Mouse (Mus musculus) midbrain, embryonic 13.5 days (tissue): ENCODE measurements around the gene Pebp1. TPM values are rescaled to one million over a fixed set of nuclear protein-coding genes. Genes with fewer than 3 reads are reported as not detected.

Experiments used
- ATAC-seq: fragments of 200-750 bp; cut with Nextera tagmentation; 2 replicates; pipeline ENCODE4 v1.8.0; 2017; ENCODE audit warnings: mild to moderate bottlenecking, moderate TSS enrichment, moderate library complexity
- H3K27ac ChIP-seq: fragments of 300-500 bp; sonication (generic); 2 replicates; pipeline ENCODE4 v1.5.1; 2015; ENCODE audit warnings: inconsistent platforms, mild to moderate bottlenecking, moderate library complexity
- H3K27me3 ChIP-seq: fragments of 300-500 bp; sonication (generic); 2 replicates; pipeline ENCODE4 v1.6.1; 2015; ENCODE audit warnings: mild to moderate bottlenecking, inconsistent platforms
- H3K36me3 ChIP-seq: fragments of 300-500 bp; sonication (generic); 2 replicates; pipeline ENCODE4 v1.6.1; 2015; ENCODE audit warnings: mild to moderate bottlenecking, inconsistent platforms
- H3K4me1 ChIP-seq: fragments of 300-500 bp; sonication (generic); replicated peaks from 2 replicates; pipeline ENCODE4 v1.6.1; 2015; ENCODE audit warnings: inconsistent platforms
- H3K4me2 ChIP-seq: fragments of 300-500 bp; sonication (generic); replicated peaks from 2 replicates; pipeline ENCODE4 v1.6.1; 2015; ENCODE audit warnings: moderate library complexity, mild to moderate bottlenecking, inconsistent platforms
- H3K4me3 ChIP-seq: fragments of 300-500 bp; sonication (generic); replicated peaks from 2 replicates; pipeline ENCODE4 v1.5.1; 2015; ENCODE audit warnings: mild to moderate bottlenecking, inconsistent platforms
- H3K9ac ChIP-seq: fragments of 300-500 bp; sonication (generic); replicated peaks from 2 replicates; pipeline ENCODE4 v1.6.1; 2015; ENCODE audit warnings: mild to moderate bottlenecking, inconsistent platforms
- H3K9me3 ChIP-seq: fragments of 300-500 bp; sonication (generic); 2 replicates; pipeline ENCODE4 v1.6.1; 2016; ENCODE audit warnings: mild to moderate bottlenecking, inconsistent platforms
- whole genome bisulfite sequencing: fragments of 180-500 bp; shearing (Covaris S2); methylation state at CpG from one replicate; pipeline ENCODE4 v1.1.7; 2015; 5-methylcytosine and 5-hydroxymethylcytosine counted together
- polyA plus RNA-seq: library from polyadenylated mRNA; unstranded; fragments of >200 nt; fragmentation: Nextera tagmentation; extraction: Ambion mirVana; gene quantifications from 2 replicates; pipeline ENCODE4 v1.2.1, GENCODE M21; 2015

The Pebp1 gene
- 1,014 and 1,066 TPM in 2 replicates for polyA plus RNA-seq

DNA sequence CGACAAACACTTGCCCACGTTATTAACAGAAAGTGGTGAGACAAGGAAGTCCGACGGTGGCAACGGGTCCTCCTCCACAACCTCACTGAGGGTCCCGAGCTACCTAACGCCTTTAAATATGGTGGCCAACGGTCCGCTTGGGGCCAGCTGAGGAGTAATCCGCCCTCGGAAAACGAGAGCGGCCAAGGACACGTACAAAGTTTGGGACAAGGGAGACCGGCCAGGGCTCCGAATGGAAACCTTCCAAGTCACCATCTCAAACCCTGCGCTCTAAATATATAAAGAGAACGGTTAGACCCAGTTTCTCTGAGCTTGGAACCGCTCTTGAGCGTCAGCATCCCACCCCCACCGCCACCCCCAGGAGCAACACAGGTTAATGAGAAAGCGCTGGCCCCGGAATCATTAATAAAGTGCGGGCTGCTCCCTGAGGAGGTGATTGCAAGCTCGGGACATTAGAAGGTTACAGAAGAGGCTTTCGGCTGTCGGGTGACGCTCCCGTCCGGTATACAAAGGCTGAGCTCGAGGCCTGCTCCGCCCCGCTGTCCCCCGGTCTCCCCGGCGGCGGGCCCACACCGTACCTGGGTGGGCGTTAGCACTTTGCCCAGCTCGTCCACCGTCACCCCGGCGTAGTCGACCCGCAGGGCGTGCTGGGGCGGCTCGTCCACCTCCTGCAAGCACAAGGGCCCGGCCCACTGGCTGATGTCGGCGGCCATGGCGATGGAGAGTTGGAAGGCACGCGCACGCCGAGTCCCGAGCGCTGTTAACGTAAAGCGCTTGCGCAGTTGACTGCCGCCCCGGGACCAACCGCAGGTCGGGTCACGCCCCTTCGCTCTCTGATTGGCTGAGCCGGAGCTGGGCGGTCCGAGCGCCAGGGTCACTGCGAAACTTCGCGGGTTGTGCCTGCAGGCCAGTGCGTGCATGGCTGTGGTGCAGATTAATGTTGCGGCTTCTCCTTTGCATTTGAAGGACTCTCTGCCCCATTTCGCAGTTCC, at the start of gene Pebp1:
Gene Pebp1 (minus strand): TSS at position 795 of the 992 bp plus-strand sequence.
- under 1% methylated on average over 75 of the region's 77 CpGs for WGBS
- Histone ChIP-seq H3K9ac (peak within 1 kb of the TSS; percentile 83), H3K4me2 (peak within 1 kb of the TSS; percentile 69), H3K9me3 (no peaks in the 10 kb centered on the region), H3K4me1 (peaks cover 36% of the 10 kb centered on the region), H3K36me3 (peaks cover 31% of the 10 kb centered on the region), H3K27me3 (peaks cover 10% of the 10 kb centered on the region; the same call in 1 of the 2 replicates), H3K27ac (peak within 1 kb of the TSS; percentile 57), H3K4me3 (peak within 1 kb of the TSS; percentile 88)
- ATAC-seq = peak; percentile 96

DNA sequence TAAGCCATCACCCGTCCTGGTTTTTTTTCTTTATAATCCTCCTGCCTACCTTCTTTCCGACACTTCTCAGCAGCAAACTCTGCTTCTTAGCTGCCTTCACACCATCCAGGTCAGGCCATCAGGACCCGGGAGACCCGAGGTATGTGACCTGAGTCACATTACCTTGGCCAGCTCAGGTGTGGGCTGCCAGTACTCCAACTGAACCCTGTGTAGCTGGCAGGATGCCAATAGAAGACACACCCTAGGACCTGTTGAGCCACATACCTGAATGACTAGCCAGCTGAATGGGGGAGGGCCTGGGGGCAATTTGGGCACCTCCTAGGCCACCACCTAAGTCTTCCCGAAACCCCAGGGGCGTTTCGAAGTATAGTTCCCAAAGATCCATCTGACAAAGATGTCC, 43.0 kb upstream of the Pebp1 start:
- ATAC-seq = no peak
- H3K27ac ChIP-seq = no peak overlapping the region
- no peaks in the 10 kb centered on the region for H3K9me3 ChIP-seq
- H3K36me3 ChIP-seq = no peaks in the 10 kb centered on the region
- no peak overlapping the region for H3K4me3 ChIP-seq
- WGBS = 89% methylated on average over 7 of the region's 7 CpGs
- H3K4me1 ChIP-seq = no peaks in the 10 kb centered on the region
- no peaks in the 10 kb centered on the region for H3K27me3 ChIP-seq
- no peak overlapping the region for H3K4me2 ChIP-seq
- no peak overlapping the region for H3K9ac ChIP-seq

DNA sequence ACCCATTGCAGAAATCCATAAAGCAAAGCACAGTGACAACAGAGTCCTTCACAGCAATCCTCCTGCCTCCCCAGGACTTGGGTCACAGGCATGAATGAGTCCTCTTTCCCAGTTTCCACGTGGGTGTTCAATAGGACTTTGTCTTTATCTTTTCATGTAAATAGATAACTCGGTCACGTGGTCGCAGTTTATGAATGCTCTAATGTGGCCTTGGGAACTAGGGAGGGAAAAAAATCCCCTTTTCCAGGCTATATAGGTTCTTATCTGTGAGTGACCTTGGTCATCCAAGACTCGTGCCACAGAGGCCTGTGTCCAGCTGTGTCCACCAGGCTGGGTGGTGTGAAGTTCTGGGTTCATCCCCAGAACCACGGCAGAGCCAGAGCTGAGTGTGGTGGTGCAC, 39.0 kb upstream of the Pebp1 start:
- 75% methylated on average over 6 of the region's 6 CpGs for WGBS
- Histone ChIP-seq H3K4me2 (no peak overlapping the region), H3K9me3 (no peaks in the 10 kb centered on the region), H3K4me1 (no peaks in the 10 kb centered on the region), H3K27ac (no peak overlapping the region), H3K27me3 (0 out of 2 replicates have a peak, but pooled peaks cover 2% of the 10 kb centered on the region), H3K9ac (no peak overlapping the region), H3K4me3 (no peak overlapping the region), H3K36me3 (no peaks in the 10 kb centered on the region)
- ATAC-seq = no peak

DNA sequence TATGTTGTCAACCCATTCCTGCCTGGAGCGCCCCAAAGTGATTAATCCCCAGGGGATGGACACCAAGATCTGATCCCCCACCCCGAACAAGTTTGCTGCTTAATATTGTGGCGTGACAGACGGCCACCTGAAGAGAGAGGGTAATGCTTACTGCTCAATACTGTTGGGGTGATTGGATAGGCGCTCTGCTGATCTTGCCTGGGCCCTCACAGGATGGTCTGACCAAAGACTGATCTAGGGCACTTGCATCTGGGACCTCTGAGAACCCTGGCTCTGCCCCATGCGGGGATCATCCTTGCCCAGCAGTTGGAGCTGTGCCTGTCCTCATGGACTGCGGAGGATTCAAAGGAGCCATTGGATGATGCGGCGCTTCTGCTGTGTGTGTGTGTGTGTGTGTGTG, 36.3 kb upstream of the Pebp1 start:
- Histone ChIP-seq H3K27me3 (peaks cover 17% of the 10 kb centered on the region), H3K4me3 (no peak overlapping the region), H3K4me1 (peaks cover 13% of the 10 kb centered on the region; the same call in 1 of the 2 replicates), H3K27ac (no peak overlapping the region), H3K9ac (no peak overlapping the region), H3K4me2 (no peak overlapping the region), H3K36me3 (no peaks in the 10 kb centered on the region), H3K9me3 (no peaks in the 10 kb centered on the region)
- no peak for ATAC-seq
- 84% methylated on average over 9 of the region's 9 CpGs for WGBS

DNA sequence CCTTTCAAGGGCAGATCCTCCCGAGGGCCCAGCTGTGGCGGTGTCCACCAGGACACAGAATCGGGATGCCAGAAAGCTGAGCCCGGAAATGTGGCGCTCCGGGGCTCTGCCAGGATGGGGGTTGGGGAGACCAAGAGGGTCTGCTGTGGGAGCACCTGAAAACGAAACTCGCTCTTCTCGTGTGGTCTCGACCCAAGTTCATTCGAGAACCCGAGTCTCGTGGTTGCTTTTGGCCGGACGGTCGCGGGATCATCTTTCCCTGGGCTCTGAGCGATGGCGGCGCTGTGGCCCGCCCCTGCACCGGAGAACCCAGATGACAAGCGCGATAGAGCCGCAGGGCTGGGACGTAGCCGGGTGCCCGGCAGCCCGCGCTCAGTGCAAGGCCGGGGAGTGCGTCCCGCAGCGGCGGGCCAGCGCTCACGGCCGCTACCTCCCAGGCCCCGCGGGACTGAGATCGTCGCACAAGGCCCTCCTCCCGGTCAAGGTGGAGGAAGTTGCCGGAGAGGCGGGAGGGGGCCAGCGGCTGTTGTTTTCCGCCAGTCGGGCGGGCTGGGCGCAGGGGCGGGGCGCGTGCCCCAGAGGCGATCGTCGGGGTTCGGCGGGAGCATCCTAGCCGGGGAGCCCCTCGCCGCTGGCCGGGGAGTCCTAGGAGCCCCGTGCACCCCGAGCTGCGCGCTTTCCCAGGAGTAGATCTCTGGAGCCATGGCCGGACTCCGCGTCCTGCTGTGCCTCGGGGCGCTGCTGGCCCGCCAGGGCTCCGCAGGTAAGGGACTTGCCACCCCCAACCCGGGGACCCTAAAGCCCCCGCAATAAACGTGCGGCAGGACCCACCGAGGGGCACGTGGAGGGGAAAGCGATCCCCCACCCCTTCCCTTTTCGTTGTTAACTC, 31.6 kb upstream of the Pebp1 start, which contains the start of gene Vsig10:
Gene Vsig10 (plus strand): TSS at position 343 of the 889 bp plus-strand sequence.
- under 1% methylated on average over 68 of the region's 81 CpGs for WGBS
- Histone ChIP-seq H3K4me3 (peak within 1 kb of the TSS; percentile 71), H3K9me3 (no peaks in the 10 kb centered on the region), H3K27me3 (peaks cover 46% of the 10 kb centered on the region), H3K4me1 (peaks cover 30% of the 10 kb centered on the region), H3K4me2 (peak within 1 kb of the TSS; percentile 100), H3K27ac (no peak within 1 kb of the TSS), H3K9ac (peak within 1 kb of the TSS; percentile 74), H3K36me3 (no peaks in the 10 kb centered on the region)
- peak; percentile 87 for ATAC-seq

DNA sequence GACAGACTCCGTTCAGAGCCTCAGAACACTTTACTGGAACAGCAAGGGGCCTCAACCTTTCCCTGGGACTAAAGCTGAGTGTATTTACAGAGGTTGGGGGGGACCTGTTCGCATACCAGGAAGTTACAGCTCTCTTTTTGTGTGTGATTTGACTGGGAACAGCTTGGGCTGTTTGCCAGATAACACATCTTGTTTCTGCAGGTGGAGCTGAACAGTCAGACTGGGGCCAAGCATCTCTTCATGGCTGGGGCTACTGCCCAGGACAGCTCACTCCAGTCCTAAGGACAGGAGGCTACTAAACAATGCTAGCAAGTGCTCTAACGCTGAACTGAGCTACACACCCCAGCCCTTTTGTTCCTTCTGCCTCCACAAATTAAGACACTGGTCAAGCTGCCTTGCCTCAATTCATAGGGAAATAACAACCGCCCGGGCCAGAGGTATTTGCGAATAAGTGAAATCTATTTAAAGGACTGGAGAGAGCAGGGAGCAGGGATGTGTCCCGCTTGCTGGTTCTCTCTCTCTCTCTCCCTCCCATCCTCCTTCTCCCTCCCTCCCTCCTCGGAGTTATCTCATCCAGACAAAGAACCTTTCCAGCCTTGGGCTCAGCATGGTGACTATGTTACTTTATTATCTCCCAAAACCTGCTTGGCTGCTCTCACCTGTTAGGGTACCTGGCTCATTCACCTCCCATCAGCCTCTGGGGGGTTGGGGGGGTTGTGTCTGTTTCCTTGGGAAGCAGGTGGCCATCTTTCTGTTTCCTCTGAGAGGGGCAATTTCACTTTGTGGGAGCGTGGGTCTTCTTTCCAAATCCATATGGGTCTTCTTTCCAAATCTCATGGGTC, 27.4 kb upstream of the Pebp1 start:
- no peak overlapping the region for H3K9ac ChIP-seq
- no peaks in the 10 kb centered on the region for H3K9me3 ChIP-seq
- no peak overlapping the region for H3K4me3 ChIP-seq
- peaks cover 36% of the 10 kb centered on the region for H3K27me3 ChIP-seq
- H3K4me2 ChIP-seq = peak overlapping the region; percentile 20
- H3K36me3 ChIP-seq = no peaks in the 10 kb centered on the region
- H3K27ac ChIP-seq = no peak overlapping the region
- 15% methylated on average over 9 of the region's 9 CpGs for WGBS
- peaks cover 31% of the 10 kb centered on the region for H3K4me1 ChIP-seq
- no peak for ATAC-seq

DNA sequence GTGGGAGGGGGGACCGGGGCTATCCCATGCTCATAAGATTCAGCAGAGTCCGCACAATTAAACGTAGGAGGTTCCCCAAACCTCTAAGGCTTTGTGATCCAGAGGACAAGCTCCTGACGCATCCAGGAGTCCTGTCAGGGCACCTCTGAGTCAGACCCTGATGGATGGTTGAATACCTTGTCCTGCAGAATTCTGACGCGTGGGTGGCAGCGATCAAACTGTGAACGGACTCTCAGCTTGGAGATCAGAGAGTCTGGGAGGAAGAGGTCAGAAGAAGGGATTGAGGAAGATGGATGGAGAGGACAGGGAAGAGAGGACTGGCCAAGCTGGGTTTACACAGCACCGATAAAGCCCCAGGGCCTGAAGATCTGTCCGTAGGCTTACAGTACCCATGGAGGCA, 26.5 kb upstream of the Pebp1 start:
- no peaks in the 10 kb centered on the region for H3K36me3 ChIP-seq
- peaks cover 36% of the 10 kb centered on the region for H3K27me3 ChIP-seq
- no peak overlapping the region for H3K27ac ChIP-seq
- H3K4me2 ChIP-seq = peak overlapping the region; percentile 32
- peaks cover 22% of the 10 kb centered on the region for H3K4me1 ChIP-seq
- H3K4me3 ChIP-seq = no peak overlapping the region
- H3K9ac ChIP-seq = no peak overlapping the region
- ATAC-seq = no peak
- H3K9me3 ChIP-seq = no peaks in the 10 kb centered on the region
- 46% methylated on average over 10 of the region's 10 CpGs for WGBS

DNA sequence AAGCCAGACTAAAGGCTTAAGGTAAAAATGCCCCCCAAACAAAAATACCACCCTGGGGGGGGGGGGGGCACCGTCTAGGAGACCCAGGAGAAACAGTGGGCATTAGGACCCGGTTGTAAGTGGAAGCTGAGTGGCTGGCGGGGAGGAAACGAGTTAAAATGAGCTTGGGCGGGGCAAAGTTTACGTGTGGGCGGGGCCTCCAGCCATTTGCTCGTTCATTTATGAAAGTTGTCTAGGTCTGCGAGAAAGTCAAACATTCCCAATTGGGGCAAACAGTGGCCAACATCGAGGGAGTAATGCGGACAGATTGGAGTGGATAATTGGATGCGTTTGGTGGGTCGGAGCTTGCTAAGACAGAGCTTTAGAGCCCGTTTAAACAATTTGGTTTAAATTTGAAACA, 26.0 kb upstream of the Pebp1 start:
- no peaks in the 10 kb centered on the region for H3K9me3 ChIP-seq
- no peaks in the 10 kb centered on the region for H3K36me3 ChIP-seq
- 29% methylated on average over 13 of the region's 14 CpGs for WGBS
- H3K4me1 ChIP-seq = peaks cover 18% of the 10 kb centered on the region
- H3K27me3 ChIP-seq = peaks cover 36% of the 10 kb centered on the region
- H3K27ac ChIP-seq = no peak overlapping the region
- no peak overlapping the region for H3K4me3 ChIP-seq
- H3K4me2 ChIP-seq = peak overlapping the region; percentile 32
- ATAC-seq = no peak
- H3K9ac ChIP-seq = no peak overlapping the region

DNA sequence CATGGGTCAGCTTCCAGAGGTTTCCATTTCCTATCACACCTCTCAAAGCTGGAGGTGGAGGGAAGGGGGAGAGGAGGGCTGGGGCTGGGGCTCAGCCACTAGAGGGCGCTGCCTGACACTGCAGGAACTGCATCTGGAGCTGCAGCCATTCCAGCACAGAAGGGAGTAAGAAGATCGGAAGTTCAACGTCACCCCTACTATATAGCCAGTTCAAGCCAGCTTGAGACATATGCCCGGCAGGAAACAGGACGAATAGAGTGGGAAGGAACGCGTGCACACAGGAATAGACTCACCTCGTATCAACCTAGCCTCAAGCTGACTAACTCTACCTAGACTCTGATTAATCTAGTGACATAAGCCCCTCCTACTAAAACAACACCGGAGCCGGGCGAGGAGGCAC, 20.3 kb upstream of the Pebp1 start:
- Histone ChIP-seq H3K27ac (no peak overlapping the region), H3K36me3 (no peaks in the 10 kb centered on the region), H3K4me2 (no peak overlapping the region), H3K9ac (no peak overlapping the region), H3K4me1 (no peaks in the 10 kb centered on the region; the same call in 1 of the 2 replicates), H3K9me3 (peaks cover 4% of the 10 kb centered on the region), H3K4me3 (no peak overlapping the region), H3K27me3 (no peaks in the 10 kb centered on the region)
- 40% methylated on average over 11 of the region's 11 CpGs for WGBS
- ATAC-seq = no peak

DNA sequence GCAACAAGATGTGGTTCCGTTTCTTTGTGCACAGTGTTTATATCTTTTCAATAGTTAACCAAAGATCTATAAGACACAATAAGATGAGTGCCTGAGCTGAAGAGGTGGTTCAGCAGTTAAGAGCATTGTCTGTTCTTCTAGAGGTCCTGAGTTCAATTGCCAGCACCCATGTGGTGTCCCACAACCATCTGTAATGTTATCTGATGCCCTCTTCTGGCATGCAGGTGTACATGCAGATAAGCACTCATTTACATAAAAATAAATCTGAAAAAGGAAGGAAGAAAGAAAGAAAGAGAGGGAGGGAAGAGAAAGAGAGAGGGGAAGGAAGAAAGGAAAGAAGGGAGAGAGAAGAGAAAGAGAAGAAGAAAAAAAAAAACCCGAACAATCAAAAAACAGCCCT, 19.4 kb upstream of the Pebp1 start:
- Histone ChIP-seq H3K4me3 (no peak overlapping the region), H3K9me3 (peaks cover 4% of the 10 kb centered on the region), H3K27ac (no peak overlapping the region), H3K4me2 (no peak overlapping the region), H3K4me1 (no peaks in the 10 kb centered on the region; the same call in 1 of the 2 replicates), H3K9ac (no peak overlapping the region), H3K27me3 (no peaks in the 10 kb centered on the region), H3K36me3 (no peaks in the 10 kb centered on the region)
- ATAC-seq = no peak
- WGBS = 98% methylated on average over 2 of the region's 2 CpGs

DNA sequence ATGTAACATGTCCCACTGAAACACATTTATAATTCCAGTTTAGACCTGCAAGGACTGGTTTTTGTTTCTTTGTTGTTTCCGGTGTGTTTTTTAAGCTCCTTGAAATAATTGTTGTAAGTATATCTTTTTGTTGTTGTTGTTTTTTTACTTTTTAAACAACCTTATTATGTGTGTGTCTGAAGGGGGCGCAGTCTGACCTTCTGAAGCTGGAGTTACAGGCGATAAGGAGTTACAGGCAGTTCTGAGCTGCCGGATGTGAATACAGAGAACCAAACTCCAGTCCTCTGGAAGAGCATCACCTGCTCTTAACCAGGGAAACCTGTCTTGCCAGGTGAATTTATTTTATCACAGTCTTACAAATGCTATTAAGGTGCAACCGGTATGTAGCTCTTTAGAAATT, 18.3 kb upstream of the Pebp1 start:
- Histone ChIP-seq H3K27ac (no peak overlapping the region), H3K4me3 (no peak overlapping the region), H3K4me2 (no peak overlapping the region), H3K36me3 (no peaks in the 10 kb centered on the region), H3K27me3 (no peaks in the 10 kb centered on the region), H3K9me3 (peaks cover 4% of the 10 kb centered on the region), H3K4me1 (no peaks in the 10 kb centered on the region; the same call in 1 of the 2 replicates), H3K9ac (no peak overlapping the region)
- 92% methylated on average over 5 of the region's 5 CpGs for WGBS
- ATAC-seq = no peak
